ENCODE assay signal across 10 mouse cellular contexts in genomic region chr15:82929595-82929994, GRCm38 (mm10). TPM values are rescaled to one million over a fixed set of nuclear protein-coding genes. Genes with fewer than 3 reads are reported as not detected.
DNase-seq lines count a peak whose midpoint lies in the region; ATAC-seq and TF ChIP-seq lines count a peak whose summit lies in the region.
"Had no signal": no experiment of that assay in that cellular context is flagged by ENCODE, and none has a peak within 500 bp of the region (broad histone marks: within the 10 kb centered on the region; RNA-seq: fewer than 3 reads in every experiment).

No protein-coding gene starts in this region.

- H3K4me3 ChIP-seq in lung, embryonic 16.5 days (ENCODE audit: low read length): no peak overlapping the region
- no peak overlapping the region for H3K4me3 ChIP-seq in forebrain, embryonic 13.5 days
- no peak overlapping the region for H3K4me3 ChIP-seq in midbrain, postnatal 0 days (ENCODE audit: low read depth, low read length)
- H3K4me3 ChIP-seq: erythroblast, embryonic 14.5 days had no signal

- no peaks in the 10 kb centered on the region for H3K36me3 ChIP-seq in lung, embryonic 16.5 days (ENCODE audit: control insufficient read depth, insufficient read depth, low read length)
- H3K36me3 ChIP-seq in forebrain, embryonic 13.5 days (ENCODE audit: poor library complexity, severe bottlenecking): no peaks in the 10 kb centered on the region
- H3K36me3 ChIP-seq in midbrain, postnatal 0 days (ENCODE audit: insufficient read depth, low read length): no peaks in the 10 kb centered on the region

- ATAC-seq in lung, embryonic 16.5 days (ENCODE audit: low read depth): no peak
- ATAC-seq in forebrain, embryonic 13.5 days: peak; percentile 49
- no peak for ATAC-seq in midbrain, postnatal 0 days (ENCODE audit: low FRiP score)

- no peaks in the 10 kb centered on the region for H3K27me3 ChIP-seq in lung, embryonic 16.5 days (ENCODE audit: control insufficient read depth, insufficient read depth, low read depth, low read length)
- H3K27me3 ChIP-seq in forebrain, embryonic 13.5 days: 0 out of 2 replicates have a peak, but pooled peaks cover 9% of the 10 kb centered on the region
- no peaks in the 10 kb centered on the region; the same call in 1 of the 2 replicates for H3K27me3 ChIP-seq in midbrain, postnatal 0 days (ENCODE audit: insufficient read depth, low read length)

- H3K9ac ChIP-seq in lung, embryonic 16.5 days (ENCODE audit: low read length): 0 out of 2 replicates have a peak overlapping the region, but pooled peaks have one; percentile 22
- H3K9ac ChIP-seq in forebrain, embryonic 13.5 days: peak overlapping the region; percentile 22; the same call in 1 of the 2 replicates
- H3K9ac ChIP-seq in midbrain, postnatal 0 days (replicated peaks; ENCODE audit: low read length, poor library complexity, severe bottlenecking): peak overlapping the region; percentile 44; the same call in 1 of the 2 replicates

- no peaks in the 10 kb centered on the region for H3K9me3 ChIP-seq in lung, embryonic 16.5 days (ENCODE audit: control insufficient read depth, low read length)
- no peaks in the 10 kb centered on the region for H3K9me3 ChIP-seq in forebrain, embryonic 13.5 days (replicated peaks)
- H3K9me3 ChIP-seq in midbrain, postnatal 0 days (ENCODE audit: low read length): no peaks in the 10 kb centered on the region

- 26% methylated on average over 9 of the region's 9 CpGs for WGBS in lung, embryonic 16.5 days
- 15% methylated on average over 9 of the region's 9 CpGs for WGBS in forebrain, embryonic 13.5 days
- WGBS in midbrain, postnatal 0 days: 17% methylated on average over 9 of the region's 9 CpGs

- 0 out of 2 replicates have a peak overlapping the region, but pooled peaks have one; percentile 14 for H3K4me2 ChIP-seq in lung, embryonic 16.5 days (ENCODE audit: low read depth, low read length)
- H3K4me2 ChIP-seq in forebrain, embryonic 13.5 days: peak overlapping the region; percentile 41
- 0 out of 2 replicates have a peak overlapping the region, but pooled peaks have one; percentile 12 for H3K4me2 ChIP-seq in midbrain, postnatal 0 days (ENCODE audit: low read depth, low read length, poor library complexity, severe bottlenecking)

- peak; percentile 34 for DNase-seq in cerebellum, adult 11 months
- no peak for DNase-seq in cerebellum, adult 8-10 months
- no peak for DNase-seq in lung, postnatal 25 days (ENCODE audit: low spot score)
- peak; percentile 67 for DNase-seq in midbrain, postnatal 0 days (ENCODE audit: low spot score)
- DNase-seq in adrenal gland, postnatal 4 days (ENCODE audit: low spot score in 2 of 2): no peak
- no peak for DNase-seq in spleen, adult 18-20 months

- peak overlapping the region; percentile 5; the same call in 1 of the 2 replicates for H3K27ac ChIP-seq in lung, embryonic 16.5 days (ENCODE audit: low read length)
- peak overlapping the region; percentile 86 for H3K27ac ChIP-seq in forebrain, embryonic 13.5 days
- H3K27ac ChIP-seq in midbrain, postnatal 0 days (ENCODE audit: low read depth, low read length): peak overlapping the region; percentile 73
- H3K27ac ChIP-seq: macrophage had no signal

- peaks cover 57% of the 10 kb centered on the region for H3K4me1 ChIP-seq in lung, embryonic 16.5 days (replicated peaks; ENCODE audit: control insufficient read depth, insufficient read depth, low read length)
- H3K4me1 ChIP-seq in forebrain, embryonic 13.5 days: peaks cover 94% of the 10 kb centered on the region
- peaks cover 51% of the 10 kb centered on the region for H3K4me1 ChIP-seq in midbrain, postnatal 0 days (ENCODE audit: insufficient read depth, low read length)

- no peak for TF ChIP-seq CTCF in midbrain, postnatal 0 days (IDR thresholded peaks at IDR 0.05)

RNA-seq across cellular contexts. Expression of gene Tcf20, which starts 58.1 kb away (rescaled TPM):
- 7.2 and 7.3 TPM in 2 replicates for polyA plus RNA-seq in lung, embryonic 16.5 days (2015; fragmentation: Nextera tagmentation; extraction: Ambion mirVana)
- polyA plus RNA-seq in forebrain, embryonic 13.5 days (2015; fragmentation: Nextera tagmentation; extraction: Ambion mirVana): 15.3 and 18.6 TPM in 2 replicates
- total RNA-seq in midbrain, postnatal 0 days (2014; rRNA removed): 125 and 131 TPM in 2 replicates
- 10.6 and 11.8 TPM in 2 replicates for polyA plus RNA-seq in midbrain, postnatal 0 days (2015; fragmentation: Nextera tagmentation; extraction: Ambion mirVana)
- total RNA-seq in adrenal gland, postnatal 4 days (2021): 10 to 100 TPM; 85.4 to 98.1 TPM

Comparison
In these comparisons a context has a peak if more than half of its experiments do, and no peak if none do; other contexts are left out.
1. DNase-seq: peak in cerebellum, adult 11 months (single experiment) and midbrain, postnatal 0 days (single experiment); none in cerebellum, adult 8-10 months (single experiment), lung, postnatal 25 days (single experiment), adrenal gland, postnatal 4 days (0 of 2) and spleen, adult 18-20 months (0 of 2).
2. H3K27ac ChIP-seq: peak in every context shown above with its lines; median percentile 86 in forebrain, embryonic 13.5 days; 73 in midbrain, postnatal 0 days; 5 in lung, embryonic 16.5 days.
3. Peak in every context shown above with its lines, with median percentiles within 50 percentile points of each other: H3K4me2 ChIP-seq and H3K9ac ChIP-seq.